Mouse (Mus musculus): ENCODE data around the gene Hist2h2ac. TPM values are rescaled to one million over a fixed set of nuclear protein-coding genes. Genes with fewer than 3 reads are reported as not detected.
"Not testable (repeated sequence)": the region's sequence is repeated elsewhere in the genome, so short reads cannot be mapped to it uniquely, and the experiment has no call there.

Gene Hist2h2ac
- 1.3 TPM in 1 of 2 replicates, not detected in the other for polyA plus RNA-seq (2015; fragmentation: Nextera tagmentation; extraction: Ambion mirVana)

GRCm38 (mm10) chr3:96220765-96221639 is at the start of gene Hist2h2ac, which contains the start of gene Hist2h2be:
TSS of gene Hist2h2ac (minus strand) at chr3:96220880.
TSS of gene Hist2h2be (plus strand) at chr3:96221119.
- H3K4me3 ChIP-seq (ENCODE audit: low read length) = peak within 1 kb of the TSS; percentile 60
- peak within 1 kb of the TSS; percentile 77 for H3K9ac ChIP-seq (ENCODE audit: low read depth, low read length)
- H3K4me1 ChIP-seq (ENCODE audit: control insufficient read depth, insufficient read depth, low read depth, low read length) = peaks cover 21% of the 10 kb centered on the region
- under 1% methylated on average over 43 of the region's 43 CpGs for WGBS
- H3K27me3 ChIP-seq (replicated peaks; ENCODE audit: control insufficient read depth, insufficient read depth, low read length) = no peaks in the 10 kb centered on the region
- no peaks in the 10 kb centered on the region for H3K36me3 ChIP-seq (ENCODE audit: control insufficient read depth, insufficient read depth, low read length)
- peak within 1 kb of the TSS; percentile 95 for H3K27ac ChIP-seq (ENCODE audit: low read depth, low read length)
- H3K4me2 ChIP-seq (ENCODE audit: low read length) = peak within 1 kb of the TSS; percentile 77
- H3K9me3 ChIP-seq (ENCODE audit: control insufficient read depth, low read length) = no peaks in the 10 kb centered on the region
- peak; percentile 89 for ATAC-seq

DNA sequence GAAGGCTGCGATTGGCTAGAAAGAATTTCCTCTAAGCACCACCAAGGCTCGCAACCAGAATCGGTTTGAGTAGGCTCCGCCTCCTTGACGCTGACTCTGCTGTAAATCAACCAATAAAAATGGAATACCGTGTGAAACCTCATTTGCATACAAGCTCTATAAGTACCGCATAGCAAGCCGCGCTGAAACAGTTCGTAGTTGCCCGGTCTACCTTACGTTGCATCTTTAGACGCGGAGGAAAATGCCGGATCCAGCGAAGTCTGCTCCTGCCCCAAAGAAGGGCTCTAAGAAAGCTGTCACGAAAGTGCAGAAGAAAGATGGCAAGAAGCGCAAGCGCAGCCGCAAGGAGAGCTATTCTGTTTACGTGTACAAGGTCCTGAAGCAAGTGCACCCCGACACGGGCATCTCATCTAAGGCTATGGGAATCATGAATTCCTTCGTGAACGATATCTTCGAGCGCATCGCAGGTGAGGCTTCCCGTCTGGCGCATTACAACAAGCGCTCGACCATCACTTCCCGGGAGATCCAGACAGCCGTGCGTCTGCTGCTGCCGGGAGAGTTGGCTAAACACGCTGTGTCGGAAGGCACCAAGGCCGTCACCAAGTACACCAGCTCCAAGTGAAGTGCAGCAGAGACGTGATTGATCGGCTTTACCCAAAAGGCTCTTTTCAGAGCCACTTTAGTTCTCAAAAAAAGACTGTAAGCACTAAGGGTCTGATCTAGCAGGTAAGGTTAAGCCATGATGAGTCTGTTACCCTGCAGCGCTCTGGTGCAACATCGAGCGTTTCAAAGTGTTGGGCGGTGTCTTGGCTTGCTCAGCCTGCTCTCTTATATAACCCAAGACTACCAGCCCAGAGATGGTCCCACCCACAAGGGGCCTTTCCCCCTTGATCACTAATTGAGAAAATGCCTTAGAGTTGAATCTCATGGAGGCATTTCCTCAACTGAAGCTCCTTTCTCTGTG is 49.1 kb upstream of the Hist2h2ac start, which contains the start of gene Hist2h2bb:
Hist2h2bb (plus strand) TSS at position 242 of the 964 bp plus-strand sequence.
- ATAC-seq = peak; percentile 96
- under 1% methylated on average over 45 of the region's 45 CpGs for WGBS
- peaks cover 5% of the 10 kb centered on the region; the same call in 1 of the 2 replicates for H3K4me1 ChIP-seq (ENCODE audit: control insufficient read depth, insufficient read depth, low read depth, low read length)
- H3K27me3 ChIP-seq (replicated peaks; ENCODE audit: control insufficient read depth, insufficient read depth, low read length) = no peaks in the 10 kb centered on the region
- peak within 1 kb of the TSS; percentile 95 for H3K4me2 ChIP-seq (ENCODE audit: low read length)
- H3K9ac ChIP-seq (ENCODE audit: low read depth, low read length) = peak within 1 kb of the TSS; percentile 73
- peak within 1 kb of the TSS; percentile 93 for H3K27ac ChIP-seq (ENCODE audit: low read depth, low read length)
- peak within 1 kb of the TSS; percentile 59 for H3K4me3 ChIP-seq (ENCODE audit: low read length)
- H3K36me3 ChIP-seq (ENCODE audit: control insufficient read depth, insufficient read depth, low read length) = no peaks in the 10 kb centered on the region
- H3K9me3 ChIP-seq (ENCODE audit: control insufficient read depth, low read length) = no peaks in the 10 kb centered on the region

- H3K9me3 ChIP-seq (ENCODE audit: control insufficient read depth, low read length); H3K36me3 ChIP-seq (ENCODE audit: control insufficient read depth, insufficient read depth, low read length); H3K27me3 ChIP-seq (replicated peaks; ENCODE audit: control insufficient read depth, insufficient read depth, low read length): not testable (repeated sequence)
- ATAC-seq = peak; percentile 35
- Histone ChIP-seq H3K4me2 (ENCODE audit: low read length) (peak overlapping the region; percentile 95), H3K4me1 (ENCODE audit: control insufficient read depth, insufficient read depth, low read depth, low read length) (peaks cover 10% of the 10 kb centered on the region), H3K4me3 (ENCODE audit: low read length) (peak overlapping the region; percentile 59), H3K9ac (ENCODE audit: low read depth, low read length) (peak overlapping the region; percentile 59), H3K27ac (ENCODE audit: low read depth, low read length) (peak overlapping the region; percentile 93)
- WGBS = 0% methylated on average over 11 of the region's 44 CpGs
These were observed 48.2 kb upstream of the Hist2h2ac start for GRCm38 (mm10) chr3:96268776-96269378.

DNA sequence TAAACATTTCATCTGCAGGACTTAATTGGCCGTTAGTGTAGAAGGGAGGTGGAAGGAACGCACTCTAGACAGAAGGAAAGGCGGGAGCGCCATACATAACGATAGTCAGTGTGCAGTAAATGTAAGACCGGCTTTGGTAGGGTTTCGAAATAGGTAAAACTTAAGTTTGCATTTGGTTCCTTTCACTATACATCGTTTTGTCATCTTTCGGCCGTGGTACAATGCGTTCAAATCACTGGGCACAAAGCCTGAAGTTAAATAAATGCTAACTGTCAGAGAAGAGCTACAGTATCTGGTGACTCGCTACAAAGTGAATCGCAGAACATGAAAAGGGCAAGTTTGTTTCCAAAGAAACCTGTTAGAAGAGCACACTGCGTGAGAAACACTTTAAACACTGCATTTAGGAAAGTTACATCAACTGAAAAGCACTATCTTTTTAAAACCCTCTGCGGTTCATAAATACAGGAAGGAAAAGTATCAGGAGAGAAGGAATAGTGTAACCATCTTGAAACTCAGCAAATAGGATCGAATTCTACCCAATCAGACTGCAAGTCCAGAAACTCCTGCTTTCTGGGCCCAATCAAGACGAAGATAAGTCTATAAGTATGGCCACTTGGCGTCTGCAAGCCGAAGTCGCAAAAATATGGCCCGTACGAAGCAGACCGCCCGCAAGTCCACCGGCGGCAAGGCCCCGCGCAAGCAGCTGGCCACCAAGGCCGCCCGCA is 47.5 kb upstream of the Hist2h2ac start, which contains the start of gene Hist2h3b:
Hist2h3b (plus strand) TSS at position 604 of the 725 bp plus-strand sequence.
- H3K27me3 ChIP-seq (replicated peaks; ENCODE audit: control insufficient read depth, insufficient read depth, low read length) = no peaks in the 10 kb centered on the region
- H3K36me3 ChIP-seq (ENCODE audit: control insufficient read depth, insufficient read depth, low read length) = no peaks in the 10 kb centered on the region
- peak within 1 kb of the TSS; percentile 59 for H3K9ac ChIP-seq (ENCODE audit: low read depth, low read length)
- WGBS = 20% methylated on average over 28 of the region's 30 CpGs
- no peaks in the 10 kb centered on the region for H3K9me3 ChIP-seq (ENCODE audit: control insufficient read depth, low read length)
- peaks cover 12% of the 10 kb centered on the region for H3K4me1 ChIP-seq (ENCODE audit: control insufficient read depth, insufficient read depth, low read depth, low read length)
- H3K4me2 ChIP-seq (ENCODE audit: low read length) = peak within 1 kb of the TSS; percentile 95
- H3K4me3 ChIP-seq (ENCODE audit: low read length) = peak within 1 kb of the TSS; percentile 59
- ATAC-seq = peak; percentile 79
- peak within 1 kb of the TSS; percentile 93 for H3K27ac ChIP-seq (ENCODE audit: low read depth, low read length)

GRCm38 (mm10) chr3:96267541-96267940 is 46.9 kb upstream of the Hist2h2ac start:
- 83% methylated on average over 4 of the region's 4 CpGs for WGBS
- peak overlapping the region; percentile 18; the same call in 1 of the 2 replicates for H3K27ac ChIP-seq (ENCODE audit: low read depth, low read length)

DNA sequence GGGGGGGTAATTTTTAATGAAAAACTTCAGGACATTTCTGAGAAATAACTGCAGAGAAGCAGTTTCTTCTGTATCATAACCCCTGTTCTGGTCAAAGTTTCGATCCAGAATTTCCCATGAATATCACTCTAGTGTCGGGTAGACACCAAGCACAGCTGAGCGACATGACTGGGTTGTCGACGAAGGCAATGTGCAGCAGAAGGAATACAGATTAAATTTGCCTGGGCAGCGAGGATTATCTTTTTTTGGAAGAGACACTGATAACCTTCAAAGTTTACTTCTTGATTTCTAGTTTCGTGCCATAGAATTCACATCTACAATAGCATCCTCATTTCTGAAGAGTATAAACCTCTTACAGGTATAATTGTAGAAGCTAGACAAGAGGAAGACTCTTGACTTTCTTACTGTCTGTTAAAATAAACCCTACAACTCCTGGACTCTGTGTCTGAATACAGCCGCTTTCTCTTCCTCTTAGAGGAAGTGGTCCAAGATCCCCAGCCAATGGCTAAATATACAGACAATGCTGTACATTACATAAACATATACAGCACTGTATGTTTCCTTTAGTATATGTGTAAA is 45.5 kb upstream of the Hist2h2ac start:
- H3K9me3 ChIP-seq (ENCODE audit: control insufficient read depth, low read length) = no peaks in the 10 kb centered on the region
- no peak overlapping the region for H3K9ac ChIP-seq (ENCODE audit: low read depth, low read length)
- H3K27ac ChIP-seq (ENCODE audit: low read depth, low read length) = no peak overlapping the region
- H3K4me3 ChIP-seq (ENCODE audit: low read length) = no peak overlapping the region
- H3K36me3 ChIP-seq (ENCODE audit: control insufficient read depth, insufficient read depth, low read length) = no peaks in the 10 kb centered on the region
- peaks cover 21% of the 10 kb centered on the region for H3K4me1 ChIP-seq (ENCODE audit: control insufficient read depth, insufficient read depth, low read depth, low read length)
- no peak for ATAC-seq
- H3K27me3 ChIP-seq (replicated peaks; ENCODE audit: control insufficient read depth, insufficient read depth, low read length) = no peaks in the 10 kb centered on the region
- H3K4me2 ChIP-seq (ENCODE audit: low read length) = no peak overlapping the region
- whole genome bisulfite sequencing = 93% methylated on average over 8 of the region's 8 CpGs

More at GRCm38 (mm10) chr3:96267541-96267940, 46.9 kb upstream of the Hist2h2ac start:
- no peak overlapping the region for H3K4me3 ChIP-seq (ENCODE audit: low read length)
- H3K9me3 ChIP-seq (ENCODE audit: control insufficient read depth, low read length) = no peaks in the 10 kb centered on the region
- no peaks in the 10 kb centered on the region for H3K27me3 ChIP-seq (replicated peaks; ENCODE audit: control insufficient read depth, insufficient read depth, low read length)
- no peak overlapping the region for H3K9ac ChIP-seq (ENCODE audit: low read depth, low read length)
- no peaks in the 10 kb centered on the region for H3K36me3 ChIP-seq (ENCODE audit: control insufficient read depth, insufficient read depth, low read length)
- no peak for ATAC-seq
- peaks cover 12% of the 10 kb centered on the region for H3K4me1 ChIP-seq (ENCODE audit: control insufficient read depth, insufficient read depth, low read depth, low read length)
- H3K4me2 ChIP-seq (ENCODE audit: low read length) = no peak overlapping the region; the same call in 1 of the 2 replicates

- Histone ChIP-seq H3K9me3 (ENCODE audit: control insufficient read depth, low read length) (no peaks in the 10 kb centered on the region), H3K27ac (ENCODE audit: low read depth, low read length) (peak overlapping the region; percentile 84), H3K36me3 (ENCODE audit: control insufficient read depth, insufficient read depth, low read length) (no peaks in the 10 kb centered on the region), H3K4me1 (ENCODE audit: control insufficient read depth, insufficient read depth, low read depth, low read length) (peaks cover 21% of the 10 kb centered on the region), H3K9ac (ENCODE audit: low read depth, low read length) (peak overlapping the region; percentile 66), H3K27me3 (replicated peaks; ENCODE audit: control insufficient read depth, insufficient read depth, low read length) (no peaks in the 10 kb centered on the region), H3K4me2 (ENCODE audit: low read length) (peak overlapping the region; percentile 84), H3K4me3 (ENCODE audit: low read length) (no peak overlapping the region)
- WGBS = 72% methylated on average over 7 of the region's 7 CpGs
- no peak for ATAC-seq
These were observed 43.8 kb upstream of the Hist2h2ac start for GRCm38 (mm10) chr3:96264404-96264949.

Data from hindbrain, embryonic 16.5 days (tissue).